Mouse (Mus musculus) heart, adult 11 months (tissue): ENCODE results near the gene Tbccd1.

Experiments used
- DNase-seq: peaks from one replicate; pipeline ENCODE4 v3.0.0; 2022

Tbccd1 gene

GRCm38 (mm10) chr16:22856773-22857172 lies 696 bp downstream of the Tbccd1 start:
- peak; percentile 68 for DNase-seq

GRCm38 (mm10) chr16:22852709-22853108 lies 4.8 kb downstream of the Tbccd1 start:
- peak; percentile 66 for DNase-seq

DNA sequence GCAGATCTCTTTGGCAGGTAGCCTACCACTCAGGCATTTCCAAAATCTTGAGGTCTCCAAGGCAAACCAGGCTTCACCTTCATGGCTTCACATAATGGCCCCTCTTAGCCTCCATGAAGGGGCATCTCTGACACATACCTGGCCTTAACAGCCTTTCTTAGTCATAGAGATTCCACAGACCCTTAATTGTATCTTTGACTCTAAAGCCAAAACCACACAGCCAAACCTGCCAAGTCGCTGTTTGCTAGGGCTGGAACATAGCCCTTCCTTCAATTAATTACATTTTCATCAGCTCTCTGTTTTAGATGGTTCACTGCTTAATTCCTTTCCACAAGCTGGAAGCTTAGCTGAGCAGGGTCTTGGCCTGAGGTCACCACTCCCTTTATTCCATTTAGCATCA lies 9.1 kb downstream of the Tbccd1 start:
- DNase-seq: peak; percentile 66

GRCm38 (mm10) chr16:22847686-22848085 lies 9.8 kb downstream of the Tbccd1 start:
- no peak for DNase-seq

- DNase-seq: peak; percentile 68
These were observed 12.0 kb downstream of the Tbccd1 start for GRCm38 (mm10) chr16:22845481-22845880.

- no peak for DNase-seq
These were observed 12.6 kb downstream of the Tbccd1 start for GRCm38 (mm10) chr16:22844834-22845233.

GRCm38 (mm10) chr16:22844061-22844801 lies 13.2 kb downstream of the Tbccd1 start:
- peak; percentile 98 for DNase-seq

DNA sequence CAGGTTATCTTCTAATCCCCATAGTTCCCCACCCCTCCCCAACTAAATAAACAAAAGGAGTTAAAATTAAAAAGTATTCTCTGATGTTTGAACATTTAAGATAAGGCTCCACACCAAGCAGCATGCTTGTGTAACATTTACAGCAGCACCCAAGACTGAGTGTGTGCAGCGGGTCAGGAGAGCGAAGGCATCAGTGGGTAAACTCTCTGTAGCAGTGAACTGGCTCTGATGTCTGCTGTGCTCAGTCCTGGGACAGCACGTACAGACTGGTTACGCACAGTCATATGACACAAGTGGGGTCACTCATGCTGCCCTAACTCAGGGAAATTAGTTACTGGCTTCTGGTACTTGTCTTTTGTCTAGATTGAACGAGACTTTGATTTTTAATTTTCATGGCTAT lies 14.6 kb downstream of the Tbccd1 start:
- no peak for DNase-seq

GRCm38 (mm10) chr16:22839146-22839857 lies 18.2 kb downstream of the Tbccd1 start:
- no peak for DNase-seq

- DNase-seq: peak; percentile 80
These were observed 24.4 kb downstream of the Tbccd1 start for GRCm38 (mm10) chr16:22832932-22833525.

DNA sequence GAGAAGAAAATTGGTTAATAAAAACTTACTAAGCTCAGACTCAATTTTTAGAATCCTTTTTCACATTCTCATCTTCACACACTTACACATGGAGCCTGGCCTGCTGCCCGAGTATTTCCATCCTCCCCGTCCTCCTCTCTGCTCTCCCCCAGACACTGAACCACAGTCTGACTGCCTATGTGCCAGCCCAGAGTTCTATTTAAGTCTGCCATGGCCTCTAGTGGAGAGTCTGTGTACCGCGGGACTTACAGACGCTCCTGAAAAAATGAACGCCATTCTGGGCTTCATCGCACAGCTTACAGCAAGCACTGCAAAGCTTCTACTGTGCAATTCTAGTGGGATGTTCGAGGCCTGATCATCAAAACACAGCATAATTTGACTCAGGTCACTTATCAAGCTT lies 36.7 kb downstream of the Tbccd1 start:
- DNase-seq: peak; percentile 70

DNA sequence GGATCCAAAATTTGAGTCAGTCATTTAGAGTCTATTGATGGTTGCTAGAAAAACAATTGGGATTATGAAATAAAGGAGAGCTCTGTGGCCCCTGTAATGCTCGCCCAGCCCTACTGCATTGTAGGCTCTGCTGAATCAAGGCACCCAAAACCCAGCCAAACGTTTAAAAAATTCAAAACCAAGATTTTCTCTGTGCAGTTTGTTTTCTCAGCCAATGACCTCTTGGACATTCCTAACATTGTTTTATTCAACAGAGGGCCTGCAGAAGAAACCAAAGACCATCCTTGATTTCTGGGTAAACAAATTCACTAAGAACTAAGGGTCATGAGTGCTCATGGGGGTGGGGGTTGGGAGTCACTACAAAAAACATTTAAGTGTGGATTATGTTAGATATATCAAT lies 46.0 kb downstream of the Tbccd1 start, which contains the start of gene Crygs:
TSS of gene Crygs (minus strand) at position 101 of the 400 bp plus-strand sequence.
- no peak for DNase-seq

- DNase-seq: no peak
These were observed 49.9 kb downstream of the Tbccd1 start for GRCm38 (mm10) chr16:22807468-22808070.

GRCm38 (mm10) chr16:22802786-22803185 lies 54.7 kb downstream of the Tbccd1 start:
- no peak for DNase-seq

- no peak for DNase-seq
These were observed 56.7 kb downstream of the Tbccd1 start for GRCm38 (mm10) chr16:22800849-22801109.

GRCm38 (mm10) chr16:22800026-22800848 lies 57.2 kb downstream of the Tbccd1 start:
- no peak for DNase-seq

- no peak for DNase-seq
These were observed 58.9 kb downstream of the Tbccd1 start for GRCm38 (mm10) chr16:22798520-22798919.

- DNase-seq: no peak
These were observed 59.9 kb downstream of the Tbccd1 start for GRCm38 (mm10) chr16:22797521-22797920.

- DNase-seq: no peak
These were observed 62.0 kb downstream of the Tbccd1 start for GRCm38 (mm10) chr16:22795497-22795896.

DNA sequence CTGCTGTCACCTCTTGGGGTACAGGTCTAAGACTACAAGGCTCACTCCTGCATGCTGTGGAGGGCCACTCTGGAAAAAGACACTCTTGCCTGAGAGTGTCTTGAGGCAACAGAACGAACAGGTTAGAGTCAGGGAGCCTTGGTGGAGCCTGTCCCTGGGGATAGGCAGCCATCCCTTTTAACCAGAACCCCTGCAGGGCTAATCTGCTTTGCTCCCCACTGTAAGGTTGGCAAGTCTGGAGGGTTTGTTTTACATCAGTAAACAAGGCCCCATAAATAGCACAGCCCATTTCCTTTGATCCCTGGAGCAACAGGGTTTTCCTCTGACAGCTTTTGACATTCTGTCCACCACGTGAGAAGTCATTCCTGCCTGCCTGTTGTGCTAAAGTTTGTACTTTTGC lies 66.2 kb downstream of the Tbccd1 start:
- DNase-seq: no peak

DNA sequence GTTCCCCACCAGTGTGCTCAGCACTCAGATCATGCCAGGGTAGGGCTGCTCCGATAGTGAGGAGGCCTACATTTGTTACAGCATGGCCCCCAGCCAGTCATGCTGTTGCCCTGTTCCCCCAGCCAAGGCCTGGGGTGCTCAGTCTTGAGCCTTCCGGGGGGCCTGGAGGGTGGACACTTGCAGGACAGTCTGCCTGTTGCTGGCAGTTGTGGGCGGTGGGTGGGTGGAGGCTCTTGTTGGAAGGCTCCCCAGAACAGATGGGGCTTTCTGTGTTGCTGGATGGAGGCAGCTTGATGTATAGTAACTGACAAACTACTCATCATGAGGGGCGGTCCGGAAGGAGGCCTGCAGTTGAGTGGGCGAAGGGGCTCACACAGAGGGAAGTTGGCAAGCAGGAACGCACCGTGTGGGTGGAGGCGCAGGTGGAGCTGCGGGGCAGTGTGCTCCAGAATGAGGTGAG lies 67.5 kb downstream of the Tbccd1 start:
- DNase-seq: no peak

GRCm38 (mm10) chr16:22782686-22783085 lies 74.8 kb downstream of the Tbccd1 start:
- DNase-seq: no peak
